Mouse (Mus musculus): ENCODE data around the gene Zhx3. TPM values are rescaled to one million over a fixed set of nuclear protein-coding genes. Genes with fewer than 3 reads are reported as not detected.
A peak's percentile ranks its signal among the peaks of the same experiment; 100 is the strongest.

Gene Zhx3
- total RNA-seq, 1 experiment from 2014 or later = 87.8 TPM

DNA sequence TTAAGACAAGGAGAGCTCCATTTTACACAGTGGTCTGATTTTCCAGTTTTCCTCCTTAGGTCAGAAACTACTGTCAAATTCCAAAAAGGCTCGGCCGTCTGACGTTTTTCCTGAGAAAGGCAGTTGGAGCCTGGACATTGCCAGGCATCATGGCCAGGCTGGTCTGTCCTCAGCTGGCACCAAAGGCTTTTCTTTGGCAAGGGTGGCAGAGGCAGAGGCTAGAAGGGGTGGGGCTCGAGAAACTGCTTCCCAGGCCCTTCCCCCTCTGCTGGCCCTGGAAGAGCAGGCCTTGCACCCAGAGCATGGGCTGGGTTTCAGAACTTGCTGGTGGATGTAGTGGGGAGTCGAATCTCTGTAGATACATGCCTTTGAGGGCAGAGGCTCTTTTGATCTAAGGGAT is 9.6 kb upstream of the Zhx3 start:
- peak; percentile 77 for DNase-seq

- DNase-seq = peak; percentile 42
Measured at GRCm38 (mm10) chr2:160881462-160882101, 8.8 kb upstream of the Zhx3 start.

- peak; percentile 83 for DNase-seq
Measured at GRCm38 (mm10) chr2:160880453-160881195, 7.8 kb upstream of the Zhx3 start, which contains the start of gene Lpin3. Gene Lpin3, plus strand, starts transcription at chr2:160880670.

- no peak for DNase-seq
Measured at GRCm38 (mm10) chr2:160876115-160876514, 3.3 kb upstream of the Zhx3 start.

DNA sequence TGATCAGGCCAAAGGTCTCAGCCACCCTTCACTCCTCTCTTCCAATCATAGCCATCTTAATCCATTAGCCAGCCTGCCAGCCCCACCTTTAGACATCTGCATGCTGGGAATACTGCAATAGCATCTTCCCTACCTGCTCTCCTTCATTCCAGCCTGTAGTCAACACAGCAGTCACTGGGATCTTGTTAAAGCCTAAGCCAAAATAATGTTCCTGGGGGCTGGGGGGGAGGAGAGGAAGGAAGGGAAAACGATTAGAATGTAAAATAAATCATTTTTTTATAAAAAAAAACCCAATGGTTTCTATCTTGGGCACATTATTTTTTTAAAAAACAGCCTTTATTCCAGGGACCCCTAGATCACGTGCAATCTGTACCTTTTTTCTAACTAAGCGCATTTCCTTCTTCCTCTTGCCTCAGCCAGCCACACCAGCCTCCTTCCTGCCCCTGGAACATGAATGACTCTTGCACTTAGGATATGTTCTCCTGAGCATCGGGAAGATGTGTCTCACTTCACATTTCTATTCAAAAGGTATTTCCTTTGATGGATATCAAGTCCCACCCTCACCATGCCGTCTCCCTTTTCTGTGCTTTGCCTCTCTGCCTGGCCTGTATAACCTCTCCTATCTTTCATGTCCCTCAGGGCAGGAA is 1.6 kb upstream of the Zhx3 start:
- no peak for DNase-seq

- DNase-seq = peak; percentile 90
Measured at GRCm38 (mm10) chr2:160872395-160872794, 403 bp downstream of the Zhx3 start.

DNA sequence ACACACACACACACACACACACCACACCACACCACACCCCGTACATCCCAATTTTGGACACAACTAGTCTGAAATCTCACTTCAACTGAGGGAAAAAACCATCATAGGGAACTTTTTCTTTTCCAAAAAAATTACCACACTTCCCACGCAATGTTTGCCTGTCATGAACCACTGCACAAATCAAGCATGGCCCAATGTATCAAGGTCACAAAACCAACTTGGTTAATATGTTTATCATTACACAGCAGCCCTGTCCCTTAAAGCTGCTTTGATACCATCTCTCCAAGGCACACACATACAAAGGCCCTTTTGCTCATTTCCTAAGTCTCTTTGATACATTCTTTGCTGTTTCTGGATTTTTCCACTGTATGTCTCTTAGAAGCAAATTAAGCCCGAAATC is 1.5 kb downstream of the Zhx3 start:
- no peak for DNase-seq

DNA sequence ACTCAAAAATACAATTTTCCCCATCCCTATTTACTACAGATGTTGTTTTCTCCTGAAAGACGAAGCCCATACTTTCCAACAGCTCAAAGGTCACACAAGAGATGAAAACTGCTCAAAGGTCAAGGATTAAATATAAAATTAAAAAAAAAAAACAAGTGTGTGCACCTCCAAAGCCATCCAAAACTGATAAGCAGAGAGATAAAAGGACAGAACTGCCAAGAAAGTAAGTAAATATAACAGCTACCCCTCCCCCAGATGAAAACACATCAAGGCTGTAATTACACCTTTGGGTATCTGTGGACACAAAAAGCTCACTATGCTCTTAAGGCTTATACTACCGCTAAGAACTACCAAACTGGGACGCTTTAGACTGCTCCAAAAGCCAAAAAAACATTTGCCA is 3.4 kb downstream of the Zhx3 start:
- no peak for DNase-seq

- DNase-seq = no peak
Measured at GRCm38 (mm10) chr2:160865266-160865665, 7.5 kb downstream of the Zhx3 start.

GRCm38 (mm10) chr2:160864112-160864511 is 8.7 kb downstream of the Zhx3 start:
- no peak for DNase-seq

DNA sequence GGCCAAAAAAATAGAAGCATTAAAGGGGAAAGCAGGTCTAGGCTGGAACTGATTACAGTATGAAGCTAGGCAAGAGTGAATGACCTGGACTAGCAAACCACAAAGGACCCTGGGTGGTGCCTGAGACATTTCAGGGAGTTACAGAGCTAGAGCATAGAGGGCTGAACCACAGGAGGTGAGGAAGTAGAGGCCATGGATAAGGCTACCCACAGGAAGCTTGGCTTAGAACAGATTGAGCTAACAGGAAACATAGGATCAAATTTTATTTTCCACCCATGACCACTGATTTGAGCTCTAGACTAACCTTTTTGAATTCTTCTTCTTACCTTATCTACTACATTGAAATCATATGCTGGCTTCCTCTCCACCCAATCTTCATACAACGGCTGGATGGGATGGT is 12.4 kb downstream of the Zhx3 start:
- no peak for DNase-seq

GRCm38 (mm10) chr2:160856359-160857102 is 16.3 kb downstream of the Zhx3 start:
- no peak for DNase-seq

- DNase-seq = no peak
Measured at GRCm38 (mm10) chr2:160854687-160855086, 18.1 kb downstream of the Zhx3 start.

DNA sequence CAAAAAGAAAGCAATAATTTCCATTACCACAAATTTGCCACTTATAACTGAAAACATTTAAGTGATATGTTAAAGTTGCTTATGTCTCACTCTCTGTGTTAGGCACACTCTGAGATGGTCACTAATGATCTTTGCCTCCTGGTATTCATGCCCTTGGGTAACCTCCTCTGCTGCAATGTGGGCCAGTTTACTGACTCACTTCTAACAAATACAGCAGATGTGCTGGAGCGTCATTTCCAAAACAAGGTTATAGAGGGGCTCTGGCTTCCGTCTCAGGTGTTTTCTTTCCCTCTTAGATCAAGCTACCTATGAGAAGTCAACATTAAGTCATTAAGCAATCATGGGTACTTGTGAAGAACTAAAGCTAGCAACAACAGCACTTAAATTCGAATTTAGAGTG is 22.4 kb downstream of the Zhx3 start:
- no peak for DNase-seq

DNA sequence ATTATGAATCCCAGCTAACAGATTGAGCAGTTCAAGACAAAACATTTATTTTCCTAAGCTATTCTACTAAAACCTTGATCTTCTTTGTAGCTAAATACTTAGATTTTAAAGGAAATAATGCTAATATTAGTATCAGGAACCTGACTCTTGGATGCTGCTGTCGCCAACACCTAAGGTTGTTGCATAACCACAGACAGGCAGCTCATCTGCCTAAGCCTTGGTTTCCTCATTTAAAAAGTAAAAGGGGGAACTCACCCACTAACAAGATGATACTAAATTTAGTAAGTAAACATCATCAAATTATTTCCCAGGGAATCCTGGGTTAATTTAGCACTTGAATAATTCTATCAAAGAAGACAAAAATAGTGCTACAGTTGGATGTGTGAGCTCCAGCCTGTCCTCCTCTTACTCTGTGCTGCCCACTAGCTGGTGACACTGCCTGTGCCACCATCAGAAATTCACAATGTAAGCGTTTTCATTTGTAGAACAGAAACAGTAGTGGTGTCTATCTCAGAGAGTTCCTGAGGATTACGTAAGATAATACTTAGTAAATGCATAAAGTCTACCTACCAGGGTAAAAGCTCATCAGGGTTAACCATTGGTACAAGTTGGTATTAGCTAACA is 23.1 kb downstream of the Zhx3 start:
- DNase-seq = no peak

DNA sequence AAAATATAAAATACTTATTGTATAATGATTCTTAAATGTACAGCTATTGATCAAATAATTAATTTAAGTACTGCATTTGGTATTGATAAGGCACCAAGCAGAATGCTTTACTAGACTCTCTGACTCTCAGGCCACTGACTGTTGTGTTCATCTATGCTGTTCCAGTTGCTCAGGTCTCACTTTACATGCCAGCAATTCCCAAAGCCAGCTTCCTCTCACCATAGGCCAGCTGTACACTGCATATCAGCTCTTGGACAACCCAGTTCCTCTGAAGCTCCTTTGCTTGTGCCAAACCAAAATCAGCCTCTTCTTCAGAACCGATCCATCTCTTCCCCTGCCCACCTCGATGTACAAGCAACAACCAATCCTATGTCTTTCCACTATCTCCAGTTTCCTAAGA is 24.6 kb downstream of the Zhx3 start:
- no peak for DNase-seq

DNA sequence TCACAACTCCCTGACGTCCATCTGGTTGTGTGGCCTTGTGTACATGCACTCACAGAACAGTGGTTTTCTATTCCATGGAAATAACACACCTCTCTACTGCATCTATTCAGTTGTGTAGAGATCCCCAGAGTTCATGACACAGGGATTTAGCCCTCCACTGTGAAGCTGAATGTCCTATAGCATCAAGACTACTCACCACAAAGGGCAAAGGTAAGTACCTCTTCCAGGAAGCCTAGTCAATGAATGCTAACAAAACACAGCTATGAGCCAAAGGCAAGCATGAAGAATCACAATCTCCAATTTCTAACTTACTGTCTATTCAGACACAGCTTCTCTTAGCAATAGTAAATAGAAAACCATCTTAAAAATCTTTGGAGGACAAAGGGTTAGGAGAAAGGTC is 25.1 kb downstream of the Zhx3 start:
- DNase-seq = no peak

GRCm38 (mm10) chr2:160840838-160841237 is 32.0 kb downstream of the Zhx3 start:
- no peak for DNase-seq

DNA sequence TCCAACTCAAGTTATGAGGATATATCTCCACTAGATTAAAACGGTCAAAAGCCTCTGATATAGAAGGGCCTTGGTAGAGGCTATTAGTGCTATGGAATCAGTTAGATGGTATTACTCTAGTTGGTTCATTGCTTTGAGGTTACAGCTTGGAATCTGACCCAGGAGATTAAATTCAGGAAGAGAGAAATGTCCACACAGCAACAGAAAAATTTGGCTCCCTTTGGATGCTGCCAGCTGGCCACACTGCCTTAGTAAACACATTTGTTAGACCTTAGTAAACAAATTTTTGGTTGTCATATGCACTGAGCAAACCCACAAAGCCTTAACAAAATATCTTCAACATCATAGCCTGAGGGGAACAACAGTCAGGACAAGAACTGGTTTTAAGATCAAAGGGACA is 62.0 kb downstream of the Zhx3 start:
- no peak for DNase-seq

- no peak for DNase-seq
Measured at GRCm38 (mm10) chr2:160810376-160810775, 62.4 kb downstream of the Zhx3 start.

DNA sequence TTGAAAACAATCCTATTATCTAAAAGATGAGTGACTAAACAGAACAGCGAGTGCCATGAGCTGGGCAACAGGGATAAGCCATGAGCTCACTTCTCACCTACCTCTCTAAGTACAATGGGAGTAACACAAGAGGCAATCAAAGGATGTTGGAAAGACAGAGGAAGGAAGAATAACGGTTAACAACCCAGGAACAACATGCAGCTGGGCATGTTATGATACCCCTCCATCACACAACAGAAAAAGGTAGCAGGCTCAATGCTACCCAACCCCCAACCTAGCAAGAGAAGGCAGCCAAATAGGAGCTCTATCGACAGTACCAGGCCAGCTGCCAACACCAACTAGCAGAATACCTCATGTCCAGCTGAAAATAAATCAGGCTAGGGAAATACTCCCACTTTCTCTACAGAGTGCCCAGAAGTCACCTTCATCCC is 66.7 kb downstream of the Zhx3 start:
- peak; percentile 64 for DNase-seq

Measured in adrenal gland, postnatal 14 days (tissue).